In the genomic region with DNA sequence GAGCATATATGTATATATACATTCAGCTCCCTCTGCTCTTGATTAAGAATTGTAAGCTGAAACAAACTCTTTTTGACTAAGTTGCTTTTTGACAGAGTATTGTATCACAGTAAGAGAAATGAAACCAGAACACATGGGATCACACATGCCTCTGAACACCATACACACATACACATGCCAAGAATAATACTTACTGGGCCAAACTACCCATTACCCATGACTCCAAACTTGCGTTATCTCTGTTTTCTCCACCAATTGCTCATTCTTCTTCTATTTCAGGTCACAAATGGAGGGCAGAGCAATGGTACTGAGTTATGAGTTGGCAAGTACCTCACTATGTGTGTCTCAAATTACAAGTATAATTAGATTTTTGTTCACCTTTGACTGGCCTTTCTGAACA, we compare ENCODE assay signal across 37 mouse cellular contexts. TPM values are rescaled to one million over a fixed set of nuclear protein-coding genes. Genes with fewer than 3 reads are reported as not detected.
"Had no signal": no experiment of that assay in that cellular context is flagged by ENCODE, and none has a peak within 500 bp of the region (broad histone marks: within the 10 kb centered on the region; RNA-seq: fewer than 3 reads in every experiment).

No protein-coding gene starts in this region.

- H3K4me3 ChIP-seq: heart, embryonic 12.5 days; heart, embryonic 13.5 days; heart, embryonic 15.5 days; hindbrain, embryonic 10.5 days; hindbrain, embryonic 12.5 days; hindbrain, embryonic 13.5 days; hindbrain, embryonic 15.5 days; intestine, embryonic 15.5 days; kidney, embryonic 15.5 days; layer of hippocampus, adult 2 months; left cerebral cortex, adult 2 months had no signal

- H3K9ac ChIP-seq: heart, embryonic 12.5 days; heart, embryonic 13.5 days; heart, embryonic 15.5 days; hindbrain, embryonic 12.5 days; hindbrain, embryonic 13.5 days; hindbrain, embryonic 14.5 days; hindbrain, embryonic 15.5 days; intestine, embryonic 15.5 days; kidney, embryonic 15.5 days had no signal

- H3K27me3 ChIP-seq: hindbrain, embryonic 15.5 days had no signal

- H3K9me3 ChIP-seq: heart, embryonic 12.5 days; heart, embryonic 13.5 days; heart, embryonic 15.5 days; hindbrain, embryonic 10.5 days; hindbrain, embryonic 12.5 days; hindbrain, embryonic 13.5 days; hindbrain, embryonic 15.5 days; intestine, embryonic 15.5 days; kidney, embryonic 15.5 days had no signal

- H3K4me2 ChIP-seq: heart, embryonic 11.5 days; heart, embryonic 12.5 days; heart, embryonic 13.5 days; heart, embryonic 15.5 days; hindbrain, embryonic 12.5 days; hindbrain, embryonic 13.5 days; hindbrain, embryonic 14.5 days; hindbrain, embryonic 15.5 days; intestine, embryonic 15.5 days; kidney, embryonic 15.5 days had no signal

- H3K36me3 ChIP-seq: heart, embryonic 12.5 days; heart, embryonic 13.5 days; heart, embryonic 15.5 days; hindbrain, embryonic 10.5 days; hindbrain, embryonic 12.5 days; hindbrain, embryonic 13.5 days; hindbrain, embryonic 15.5 days; intestine, embryonic 15.5 days; kidney, embryonic 15.5 days had no signal

- DNase-seq: heart, postnatal 10 days; heart, postnatal 14 days; heart, postnatal 36 days; heart, postnatal 4 days; kidney, adult 11 months; kidney, adult 18-20 months; kidney, adult 2 months; kidney, adult 8-10 months; kidney, adult 9 months; kidney, postnatal 10 days; kidney, postnatal 14 days; kidney, postnatal 25 days; kidney, postnatal 36 days; kidney, postnatal 4 days; layer of hippocampus, adult 9-11 months; layer of hippocampus, postnatal 36 days had no signal

- H3K27ac ChIP-seq: heart, embryonic 13.5 days; heart, embryonic 15.5 days; hindbrain, embryonic 10.5 days; hindbrain, embryonic 12.5 days; hindbrain, embryonic 13.5 days; hindbrain, embryonic 14.5 days; hindbrain, embryonic 15.5 days; hindbrain, postnatal 0 days; intestine, embryonic 15.5 days; kidney, embryonic 15.5 days; kidney, postnatal 0 days; layer of hippocampus, adult 2 months; left cerebral cortex, adult 2 months had no signal

- ATAC-seq: hindbrain, embryonic 16.5 days; hindbrain, postnatal 0 days; inflammation-experienced regulatory T-cells, adult 6 months; intestine, embryonic 15.5 days; intestine, embryonic 16.5 days; intestine, postnatal 0 days had no signal

RNA-seq across cellular contexts. Expression of a gene that starts 1.1 kb away (rescaled TPM):
- polyA plus RNA-seq: heart, embryonic 13.5 days; heart, embryonic 15.5 days had no signal

RNA-seq across cellular contexts. Expression of a gene that starts 25.9 kb away (rescaled TPM):
- total RNA-seq: hematopoietic stem cell, adult 5-6 weeks had no signal
- polyA plus RNA-seq: heart, embryonic 14.5 days; hindbrain, embryonic 12.5 days; hindbrain, embryonic 14.5 days; hindbrain, postnatal 0 days; inflammation-experienced regulatory T-cells, adult 6 months; intestine, postnatal 0 days had no signal
